Mouse (Mus musculus) layer of hippocampus, adult 2 months (tissue): ENCODE results near the gene Prdm13. TPM values are rescaled to one million over a fixed set of nuclear protein-coding genes. Genes with fewer than 3 reads are reported as not detected.
A peak's percentile ranks its signal among the peaks of the same experiment; 100 is the strongest.

Experiments
- DNase-seq, 2 experiments: peaks; one replicate each; pipeline ENCODE4 v3.0.0; 2022; ENCODE audit warnings: low spot score in 2 of 2
- H3K27ac ChIP-seq: fragments of 200-600 bp; 2 replicates; pipeline ENCODE4 v1.8.1; 2022
- H3K4me3 ChIP-seq: fragments of 200-600 bp; 2 replicates; pipeline ENCODE4 v1.8.1; 2022; ENCODE audit warnings: mild to moderate bottlenecking
- CTCF ChIP-seq: fragments of 200-600 bp; conservative IDR thresholded peaks from 2 replicates; pipeline ENCODE4 v1.8.1; 2022; ENCODE audit warnings: antibody characterized with exemption, mild to moderate bottlenecking, moderate library complexity
- long read RNA-seq, 2 experiments: library from polyadenylated mRNA; stranded (forward); transcript quantifications; one replicate each; pipeline ENCODE4 v2.0.0; 2021; ENCODE audit warnings: borderline mapping rate in 2 of 2
- total RNA-seq, 2 experiments: library from RNA; stranded (reverse); gene quantifications; 2 replicates each; pipeline ENCODE4 v1.2.3; 2021

The Prdm13 gene
- not detected for total RNA-seq
- long read RNA-seq, experiment 1 = 0 reads
- long read RNA-seq, experiment 2 = 0 reads

DNA sequence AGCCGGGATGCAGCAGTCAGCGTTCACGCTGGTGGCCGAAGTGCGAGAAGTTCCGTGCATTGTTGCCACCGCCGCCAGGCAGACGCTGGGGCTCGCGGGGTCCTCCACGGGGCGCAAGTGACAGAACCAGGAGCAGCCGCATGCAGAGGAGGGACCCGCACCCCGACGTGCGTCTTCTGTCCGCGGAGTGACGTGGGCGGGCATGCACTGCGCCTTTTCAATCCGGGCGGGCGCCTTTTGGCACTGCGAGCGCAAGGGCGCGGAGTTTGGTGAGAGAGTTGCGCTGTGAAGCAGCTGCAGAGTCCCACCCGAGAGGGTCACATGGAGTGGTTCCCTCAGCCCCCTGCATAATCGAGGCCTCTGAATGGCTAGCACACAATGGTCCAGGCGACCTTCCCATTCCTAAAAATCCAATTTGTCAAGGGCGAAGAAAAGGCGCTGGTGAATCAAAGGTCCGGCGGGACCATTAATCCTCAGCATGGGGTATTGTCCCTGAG lies at the start of gene Prdm13:
Prdm13 (minus strand) TSS at position 369 of the 497 bp plus-strand sequence.
- Histone ChIP-seq H3K27ac (no peak within 1 kb of the TSS), H3K4me3 (no peak within 1 kb of the TSS)
- no peak for DNase-seq
- no peak for TF ChIP-seq CTCF

DNA sequence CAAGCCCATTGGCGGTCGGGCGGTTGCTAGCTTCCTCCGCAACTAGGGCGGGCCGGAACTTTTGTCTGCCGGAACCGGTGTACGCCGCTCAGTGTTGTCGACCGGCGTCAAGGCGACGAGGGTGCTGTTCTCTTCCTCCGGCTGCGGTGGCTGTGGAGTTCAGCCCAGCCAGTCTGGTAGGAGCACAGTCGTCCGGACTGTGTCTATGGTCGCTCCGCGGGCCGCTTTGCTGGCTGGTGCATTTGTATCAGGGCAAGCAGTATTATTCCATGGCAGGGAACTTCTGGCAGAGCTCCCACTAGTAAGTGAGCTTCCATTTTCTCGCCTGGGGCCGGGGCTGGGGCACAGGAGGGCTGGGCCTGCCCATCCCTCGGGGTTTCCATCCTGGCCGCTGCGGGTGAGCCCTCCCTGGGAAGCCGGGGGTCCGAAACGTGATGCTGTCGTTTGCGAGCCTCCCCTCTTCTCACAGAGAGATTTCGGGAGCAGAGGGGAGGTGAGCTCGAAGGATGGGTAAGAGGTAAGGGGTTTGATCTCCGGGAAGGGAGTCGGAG lies 41.9 kb upstream of the Prdm13 start, which contains the start of gene Ccnc:
Ccnc (plus strand) TSS at position 87 of the 551 bp plus-strand sequence.
- Histone ChIP-seq H3K4me3 (peak within 1 kb of the TSS; percentile 97), H3K27ac (peak within 1 kb of the TSS; percentile 91)
- no peak for TF ChIP-seq CTCF
- peak; percentile 92 to 93 for DNase-seq

DNA sequence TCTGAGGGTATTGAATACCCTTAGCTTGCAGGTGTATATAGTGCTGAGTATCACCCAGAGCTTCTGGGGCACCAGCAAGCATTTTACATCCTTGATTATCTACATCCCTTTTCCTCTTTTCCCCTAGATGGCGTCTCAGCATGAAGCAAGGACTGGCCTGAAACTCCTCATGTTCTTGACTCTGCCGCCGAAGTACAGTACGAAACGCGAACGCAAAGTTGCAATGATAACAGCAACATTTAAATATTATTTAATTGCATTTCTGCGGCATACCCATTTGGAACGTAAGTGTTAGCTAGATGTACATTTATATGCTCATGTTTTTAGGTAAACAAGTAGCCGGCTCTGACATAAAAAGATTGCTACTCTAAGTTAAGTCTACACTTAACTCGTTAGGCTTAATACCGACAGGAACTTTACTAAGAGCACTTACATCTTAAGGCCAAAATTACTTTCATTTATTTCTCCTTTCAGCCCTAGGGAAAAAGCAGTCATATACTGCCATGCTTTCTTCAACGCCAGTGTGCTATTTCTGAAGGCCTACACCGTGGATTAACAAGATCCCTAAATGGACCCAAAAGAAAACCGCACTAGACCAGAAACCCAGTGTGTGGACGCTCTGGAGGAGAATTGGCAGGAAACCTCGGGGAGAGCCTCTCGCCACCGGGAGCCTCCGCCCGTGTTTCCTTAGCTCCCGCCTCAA lies 41.3 kb upstream of the Prdm13 start:
- Histone ChIP-seq H3K27ac (peak overlapping the region; percentile 91), H3K4me3 (peak overlapping the region; percentile 97)
- peak; percentile 82 for TF ChIP-seq CTCF
- peak; percentile 15 to 49 for DNase-seq

DNA sequence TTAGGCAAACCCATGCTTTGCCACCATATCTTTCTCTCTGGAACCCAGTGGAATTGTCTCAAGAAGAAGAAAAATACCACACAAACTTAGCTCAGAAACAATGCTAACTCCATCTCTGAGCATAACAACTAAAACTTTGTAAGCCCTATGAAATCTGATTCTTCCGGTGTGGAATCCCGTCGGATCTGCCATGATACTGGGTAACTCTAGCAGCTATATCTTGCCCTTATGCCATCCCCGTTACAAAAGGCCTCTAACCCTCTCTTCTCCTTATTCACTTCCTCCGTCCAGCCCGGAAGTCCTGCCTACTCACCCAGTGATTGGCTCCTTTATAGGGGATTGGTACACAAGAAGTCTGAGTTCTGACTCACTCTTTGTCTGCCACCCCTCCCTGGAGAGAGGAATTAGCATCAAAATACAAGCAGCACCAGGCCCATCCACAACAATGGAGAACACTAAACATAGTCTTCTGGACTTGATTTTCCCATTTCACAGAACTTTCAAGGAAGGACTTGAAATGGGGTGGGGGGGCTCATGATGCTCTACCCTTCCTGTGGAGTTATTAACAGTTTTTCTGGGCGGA lies 37.1 kb upstream of the Prdm13 start:
- Histone ChIP-seq H3K27ac (no peak overlapping the region), H3K4me3 (no peak overlapping the region)
- no peak for DNase-seq
- TF ChIP-seq CTCF = no peak

DNA sequence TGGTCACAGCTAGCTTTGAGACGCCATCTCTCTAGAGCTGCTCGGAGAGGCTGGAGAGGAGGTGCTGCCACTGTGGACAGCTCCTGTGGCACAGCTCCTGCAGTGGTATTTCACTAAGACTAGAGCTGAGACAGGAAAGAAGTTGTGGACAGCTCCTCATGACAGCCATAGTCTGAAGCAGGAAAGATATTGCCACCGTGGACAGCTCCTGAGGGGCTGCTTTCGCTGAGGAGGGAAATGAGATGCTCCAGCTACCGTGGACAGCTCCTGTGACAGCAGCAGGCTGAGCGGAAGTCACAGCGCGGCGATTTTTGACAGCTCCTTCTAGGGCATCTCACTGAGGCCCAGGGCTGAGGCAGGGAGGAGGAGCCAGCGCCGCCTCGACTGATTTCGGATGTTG lies 26.4 kb upstream of the Prdm13 start:
- Histone ChIP-seq H3K27ac (no peak overlapping the region), H3K4me3 (no peak overlapping the region)
- no peak for TF ChIP-seq CTCF
- peak in 1 of 2 experiments; percentile 37 for DNase-seq

DNA sequence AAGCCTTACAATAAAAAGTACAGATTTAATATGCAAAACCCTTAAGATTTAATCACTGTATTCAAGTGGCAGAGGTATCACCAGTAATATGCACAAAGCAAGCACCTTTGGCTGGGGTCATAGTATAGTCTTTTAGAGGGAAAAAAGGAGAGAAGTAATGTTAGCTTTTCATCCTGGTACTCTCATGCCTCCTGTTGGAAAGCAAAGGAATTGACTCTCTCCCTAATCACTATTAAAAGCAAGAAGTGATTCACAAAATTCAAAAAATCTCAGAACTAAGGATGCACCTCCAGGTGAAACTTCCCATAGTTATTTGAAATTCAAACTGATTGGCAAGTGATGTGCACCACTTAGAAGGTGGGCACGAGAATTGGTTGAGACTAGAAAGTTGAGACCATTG lies 19.3 kb upstream of the Prdm13 start:
- Histone ChIP-seq H3K27ac (no peak overlapping the region), H3K4me3 (no peak overlapping the region)
- TF ChIP-seq CTCF = peak; percentile 68
- DNase-seq = no peak

DNA sequence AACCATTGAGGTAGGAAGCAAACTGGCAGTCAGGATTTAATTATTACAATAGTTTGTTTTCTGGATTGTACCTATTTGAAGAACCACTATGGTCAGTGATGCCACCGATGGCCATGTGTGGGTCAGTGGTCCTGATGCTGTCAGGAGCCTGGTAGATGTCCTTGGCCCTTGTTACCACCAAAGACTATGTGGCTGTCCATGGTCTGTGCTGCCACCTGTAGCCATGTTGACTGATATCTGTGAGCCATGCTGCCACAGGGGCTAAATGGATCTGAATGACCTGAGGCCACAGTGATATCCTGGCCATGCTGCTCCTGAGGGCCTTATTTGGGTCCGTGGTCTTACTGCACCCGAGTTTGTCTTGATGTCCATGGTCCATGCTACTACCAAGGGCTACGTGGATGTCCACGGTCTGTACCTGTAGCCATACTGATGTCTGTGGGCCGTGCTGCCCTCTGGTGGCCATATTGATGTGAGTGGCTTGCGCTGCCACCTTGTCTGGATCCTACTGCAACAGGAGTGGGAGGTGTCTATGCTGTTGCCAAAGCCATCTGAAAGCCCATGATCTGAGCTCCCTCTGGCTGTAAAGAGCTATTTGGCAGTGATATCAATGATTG lies 10.0 kb upstream of the Prdm13 start:
- peak in 1 of 2 experiments; percentile 43 for DNase-seq
- peak; percentile 75 for TF ChIP-seq CTCF
- Histone ChIP-seq H3K4me3 (no peak overlapping the region), H3K27ac (no peak overlapping the region)

DNA sequence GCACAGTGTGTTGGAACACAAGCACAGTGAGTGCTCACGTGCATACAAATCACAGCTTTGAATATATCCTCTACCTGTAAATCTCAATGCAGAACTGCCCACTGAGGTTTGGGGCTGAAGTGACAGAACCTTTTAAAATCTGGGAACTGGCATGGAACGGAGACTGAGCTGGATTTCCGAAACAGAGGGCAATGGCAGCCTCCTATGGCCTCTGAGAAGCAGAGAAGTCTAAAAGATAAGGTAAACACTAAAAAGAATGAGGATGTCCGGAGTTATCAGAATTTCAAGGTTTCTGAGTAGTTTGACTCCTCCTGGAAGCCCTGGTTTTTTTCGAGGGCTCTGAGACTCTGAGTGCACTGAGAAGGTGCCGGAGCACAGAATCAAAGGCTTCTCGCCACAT lies 4.5 kb upstream of the Prdm13 start:
- DNase-seq = no peak
- Histone ChIP-seq H3K27ac (no peak overlapping the region), H3K4me3 (no peak overlapping the region)
- no peak for TF ChIP-seq CTCF

DNA sequence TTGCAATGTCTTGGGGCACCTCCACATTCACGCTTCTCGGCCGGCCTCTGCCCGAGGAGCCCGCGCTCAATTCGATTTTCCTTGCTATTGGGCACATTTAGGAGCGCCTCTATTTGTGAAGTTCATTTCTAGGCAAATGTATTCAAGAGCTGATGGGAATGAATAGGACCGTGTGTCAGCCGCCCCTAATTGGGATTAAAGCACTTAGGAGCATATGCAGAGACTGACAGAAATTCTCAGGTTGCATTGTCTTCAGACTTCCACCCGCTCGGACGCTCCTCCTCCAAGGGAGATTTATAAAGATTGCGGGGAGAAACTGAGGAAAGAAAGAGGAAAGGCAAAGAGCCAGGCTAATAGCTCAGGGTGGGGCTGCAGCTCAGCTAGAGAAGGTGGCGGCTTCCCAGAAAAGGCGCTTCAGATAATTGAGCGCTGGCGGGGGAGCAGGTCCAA lies 3.8 kb upstream of the Prdm13 start:
- H3K4me3 ChIP-seq = no peak overlapping the region; the same call in 1 of the 2 replicates
- DNase-seq = no peak
- no peak for TF ChIP-seq CTCF
- no peak overlapping the region for H3K27ac ChIP-seq

DNA sequence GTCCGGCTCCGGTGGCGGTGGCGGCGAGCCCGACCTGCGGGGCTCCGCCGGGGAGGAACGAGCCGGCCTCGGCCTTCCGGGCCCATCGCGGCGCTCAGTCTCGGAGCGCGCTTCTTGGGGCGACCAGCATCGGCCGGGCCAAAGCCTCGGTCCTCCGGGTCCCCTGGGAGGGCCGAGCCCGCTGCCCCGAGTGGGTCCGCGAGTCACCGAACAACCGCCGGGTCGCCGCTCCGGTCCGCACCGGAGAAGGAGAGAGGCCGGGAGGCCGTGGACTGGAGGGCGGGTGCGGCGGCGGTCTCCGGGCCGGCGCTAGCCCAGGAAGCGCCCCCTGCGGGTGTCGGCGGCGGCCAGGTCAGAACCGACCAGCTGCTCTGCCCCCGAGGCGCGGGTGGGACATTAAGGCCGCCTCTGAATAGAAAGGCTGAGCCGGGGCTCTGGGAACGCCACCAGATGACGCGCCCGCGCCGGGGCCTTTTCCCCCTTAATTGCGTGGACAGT lies 3.0 kb upstream of the Prdm13 start:
- Histone ChIP-seq H3K27ac (no peak overlapping the region), H3K4me3 (peak overlapping the region; percentile 41)
- peak; percentile 17; the same call in 1 of the 2 replicates for TF ChIP-seq CTCF
- no peak for DNase-seq

DNA sequence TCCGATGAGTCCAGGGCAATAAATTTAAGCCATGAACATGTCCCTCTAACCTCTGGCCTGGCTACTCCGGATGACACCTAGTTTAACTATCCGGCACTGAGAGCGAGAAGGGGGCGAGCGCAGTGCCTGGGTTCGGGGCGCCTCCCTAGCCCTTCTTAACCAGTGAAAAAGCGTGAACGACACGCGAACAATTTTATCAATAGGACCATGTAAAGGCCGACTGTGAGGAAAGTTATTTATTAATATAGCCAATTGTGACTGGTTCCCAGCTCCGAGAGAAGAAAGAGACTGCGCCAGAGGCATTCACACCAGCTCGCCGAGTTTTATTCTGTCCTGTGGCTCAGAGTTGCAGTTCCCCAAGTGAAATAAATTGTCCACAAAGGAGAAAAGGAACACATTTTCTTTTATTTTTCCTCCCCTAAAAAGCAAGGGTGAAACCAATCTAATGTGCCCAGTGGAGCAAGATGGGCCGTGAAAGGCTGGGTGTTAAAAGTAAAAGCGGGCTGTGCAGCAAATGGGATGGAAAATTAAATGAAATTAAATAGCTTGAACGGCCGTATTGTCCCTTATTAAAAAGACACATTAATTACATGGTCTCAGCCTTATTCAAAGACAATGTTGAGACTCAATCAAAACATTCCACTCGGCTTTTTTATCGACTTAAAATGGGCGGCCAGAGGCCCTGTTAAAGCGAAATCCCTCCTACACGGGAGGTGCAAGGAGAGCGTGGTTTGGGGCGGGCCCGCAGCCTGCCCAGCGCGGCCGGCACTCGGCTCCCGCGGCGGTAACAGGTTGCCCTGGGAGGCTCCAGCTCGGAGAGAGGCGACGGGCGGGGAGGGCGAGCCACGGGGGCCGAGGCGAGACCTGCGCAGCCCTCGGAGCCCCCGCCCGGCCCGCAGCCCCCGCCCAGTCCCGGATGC lies 2.3 kb upstream of the Prdm13 start:
- no peak for TF ChIP-seq CTCF
- no peak for DNase-seq
- no peak overlapping the region for H3K27ac ChIP-seq
- H3K4me3 ChIP-seq = peak overlapping the region; percentile 41

DNA sequence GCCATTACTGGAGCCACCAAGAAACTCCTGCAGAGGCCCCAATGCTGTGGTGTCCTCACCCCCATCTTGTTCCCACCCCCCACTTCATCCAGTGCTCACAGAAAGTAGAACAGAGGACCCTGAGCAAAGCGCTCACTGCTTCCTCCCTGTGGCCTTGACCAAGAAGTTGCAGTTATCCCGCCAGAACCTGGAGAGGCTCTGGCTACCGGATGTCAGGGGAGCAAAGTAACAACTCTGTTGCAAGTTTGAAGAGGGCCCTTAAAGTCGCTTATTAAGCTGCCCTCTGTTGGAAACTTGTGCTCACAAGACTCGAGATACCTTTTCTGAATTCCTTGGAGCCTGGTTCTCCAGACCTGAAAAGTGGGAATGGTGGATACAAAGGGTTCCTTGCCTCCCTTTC lies 1.2 kb upstream of the Prdm13 start:
- no peak for DNase-seq
- Histone ChIP-seq H3K4me3 (no peak overlapping the region), H3K27ac (no peak overlapping the region)
- TF ChIP-seq CTCF = peak; percentile 23; the same call in 1 of the 2 replicates
